Mouse (Mus musculus): ENCODE data around the gene Gdf2.
A peak's percentile ranks its signal among the peaks of the same experiment; 100 is the strongest.

Gene Gdf2

GRCm38 (mm10) chr14:33956055-33956454, 15.2 kb downstream of the Gdf2 start:
- no peak for DNase-seq (ENCODE audit: low spot score in 2 of 2)

- no peak for DNase-seq (ENCODE audit: low spot score in 2 of 2)
These were observed 17.3 kb downstream of the Gdf2 start for GRCm38 (mm10) chr14:33958186-33958585.

- DNase-seq (ENCODE audit: low spot score in 2 of 2), result no peak
These were observed 18.0 kb downstream of the Gdf2 start for GRCm38 (mm10) chr14:33958841-33959240.

- DNase-seq (ENCODE audit: low spot score in 2 of 2), result peak; percentile 61 to 66
These were observed 18.5 kb downstream of the Gdf2 start for GRCm38 (mm10) chr14:33959341-33959740.

GRCm38 (mm10) chr14:33965675-33966074, 24.8 kb downstream of the Gdf2 start:
- DNase-seq (ENCODE audit: low spot score in 2 of 2), result no peak

- no peak for DNase-seq (ENCODE audit: low spot score in 2 of 2)
These were observed 31.8 kb downstream of the Gdf2 start for GRCm38 (mm10) chr14:33972679-33973078.

- DNase-seq (ENCODE audit: low spot score in 2 of 2), result no peak
These were observed 33.9 kb downstream of the Gdf2 start for GRCm38 (mm10) chr14:33974752-33975151.

- DNase-seq (ENCODE audit: low spot score in 2 of 2), result no peak
These were observed 36.9 kb downstream of the Gdf2 start for GRCm38 (mm10) chr14:33977748-33978147.

- DNase-seq (ENCODE audit: low spot score in 2 of 2), result no peak
These were observed 37.8 kb downstream of the Gdf2 start, which contains the start of gene Zfp488 for GRCm38 (mm10) chr14:33978604-33979059. Zfp488 (minus strand) TSS chr14:33978764.

- no peak for DNase-seq (ENCODE audit: low spot score in 2 of 2)
These were observed 48.4 kb downstream of the Gdf2 start for GRCm38 (mm10) chr14:33989201-33989600.

- DNase-seq (ENCODE audit: low spot score in 2 of 2), result no peak
These were observed 51.1 kb downstream of the Gdf2 start for GRCm38 (mm10) chr14:33991971-33992370.

GRCm38 (mm10) chr14:33993051-33993450, 52.2 kb downstream of the Gdf2 start:
- no peak for DNase-seq (ENCODE audit: low spot score in 2 of 2)

GRCm38 (mm10) chr14:33993521-33994289, 52.9 kb downstream of the Gdf2 start:
- no peak for DNase-seq (ENCODE audit: low spot score in 2 of 2)

Data from right cerebral cortex, adult 2 months (tissue).